9 mouse cellular contexts compared by ENCODE assay signal in the genomic region with DNA sequence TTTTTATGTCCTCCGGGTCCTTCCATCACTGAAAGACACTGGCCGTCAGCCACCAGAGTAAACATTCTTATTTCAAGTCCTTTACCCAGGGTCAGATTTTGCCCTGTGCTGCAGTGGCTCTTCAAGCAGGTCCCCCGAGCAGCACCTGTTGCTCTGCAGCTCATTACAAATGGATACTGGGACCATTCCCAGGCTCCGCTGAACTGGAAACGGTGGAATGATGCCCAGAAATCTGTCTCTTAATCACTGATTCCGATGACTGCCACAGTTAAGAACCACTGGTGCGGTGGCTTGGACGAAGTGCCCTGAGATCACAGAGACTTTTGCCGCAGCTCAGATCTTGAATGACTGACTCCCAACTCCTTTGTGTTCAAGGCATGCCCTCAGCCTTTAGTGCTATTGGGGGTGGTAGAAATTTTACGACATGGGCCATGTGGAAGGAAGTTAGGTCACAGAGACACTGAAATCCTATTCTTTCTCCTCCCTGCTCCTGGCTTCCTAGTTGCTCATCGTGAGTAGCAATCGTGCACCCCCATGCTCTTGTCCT.
DNase-seq lines count a peak whose midpoint lies in the region; ATAC-seq lines count a peak whose summit lies in the region.
"Had no signal": no experiment of that assay in that cellular context is flagged by ENCODE, and none has a peak within 500 bp of the region (broad histone marks: within the 10 kb centered on the region; RNA-seq: fewer than 3 reads in every experiment).

No protein-coding gene starts in this region.

- DNase-seq in cerebellum, adult 9-10 months = peak; percentile 3
- peak; percentile 89 for DNase-seq in left cerebral cortex, postnatal 4 days
- DNase-seq in left cerebral cortex, adult 8-10 months (ENCODE audit: low spot score in 2 of 2) = no peak
- peak; percentile 47 to 66 for DNase-seq in kidney, adult 8-10 months
- peak; percentile 27 to 34 for DNase-seq in layer of hippocampus, postnatal 36 days
- DNase-seq in frontal cortex, postnatal 36 days (ENCODE audit: low spot score in 2 of 2) = no peak
- DNase-seq in spleen, postnatal 14 days (ENCODE audit: low spot score in 2 of 2) = no peak
- DNase-seq: lung, adult 2 months had no signal

- ATAC-seq in cerebellum, adult (ENCODE audit: insufficient number of reproducible peaks, low FRiP score, low TSS enrichment) = no peak

- intact Hi-C loops in left cerebral cortex, postnatal 4 days (cut with DNase I) = loop anchor here (10.0 kb wide), 1 partner anchor 160 kb away; no protein-coding TSS in a partner anchor

Comparison
In these comparisons a context has a peak if more than half of its experiments do, and no peak if none do; other contexts are left out.
1. DNase-seq: peak in cerebellum, adult 9-10 months (single experiment), left cerebral cortex, postnatal 4 days (single experiment), kidney, adult 8-10 months (2 of 2) and layer of hippocampus, postnatal 36 days (2 of 2); none in left cerebral cortex, adult 8-10 months (0 of 2), frontal cortex, postnatal 36 days (0 of 2) and spleen, postnatal 14 days (0 of 2).